Mouse (Mus musculus) right cerebral cortex, postnatal 4 days (tissue): ENCODE results near the gene Yaf2.
"Not testable (repeated sequence)": the region's sequence is repeated elsewhere in the genome, so short reads cannot be mapped to it uniquely, and the experiment has no call there.

Source experiments
- DNase-seq: peaks from one replicate; pipeline ENCODE4 v3.0.0-alpha.2; 2022

Yaf2 gene

DNA sequence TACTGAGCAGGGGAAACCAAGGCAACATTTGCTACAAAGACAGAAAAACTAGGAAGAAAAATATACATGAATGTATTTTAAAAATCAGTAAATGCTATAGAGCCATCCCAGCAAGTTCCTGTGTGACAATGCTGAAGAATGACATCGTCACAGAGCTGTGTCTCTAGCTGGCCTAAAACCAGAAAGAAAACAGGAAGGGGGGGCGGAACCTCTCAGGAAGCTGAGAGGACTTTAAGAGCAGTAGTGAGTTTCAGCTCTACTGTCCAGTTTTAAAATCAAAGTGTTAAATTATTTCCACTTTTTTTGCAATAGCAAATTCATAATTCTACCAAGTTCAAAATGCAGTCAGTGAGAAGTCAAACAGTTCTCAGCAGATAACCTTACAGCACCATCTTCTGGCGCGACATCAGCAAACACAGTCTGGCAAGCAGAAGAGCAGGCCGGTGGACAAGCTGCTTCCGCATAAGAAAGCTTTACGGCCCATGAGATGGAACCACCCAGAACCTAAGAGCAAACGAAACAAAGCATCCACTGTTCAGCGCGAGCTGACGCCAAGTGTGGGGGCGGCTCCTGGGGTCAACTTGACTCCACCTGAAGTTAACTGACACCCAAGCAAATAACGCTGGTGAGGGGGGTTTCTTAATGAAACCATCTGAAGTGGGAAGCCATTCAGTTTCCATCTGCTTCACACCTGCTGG lies 85.0 kb downstream of the Yaf2 start:
- DNase-seq, result peak; percentile 47

DNA sequence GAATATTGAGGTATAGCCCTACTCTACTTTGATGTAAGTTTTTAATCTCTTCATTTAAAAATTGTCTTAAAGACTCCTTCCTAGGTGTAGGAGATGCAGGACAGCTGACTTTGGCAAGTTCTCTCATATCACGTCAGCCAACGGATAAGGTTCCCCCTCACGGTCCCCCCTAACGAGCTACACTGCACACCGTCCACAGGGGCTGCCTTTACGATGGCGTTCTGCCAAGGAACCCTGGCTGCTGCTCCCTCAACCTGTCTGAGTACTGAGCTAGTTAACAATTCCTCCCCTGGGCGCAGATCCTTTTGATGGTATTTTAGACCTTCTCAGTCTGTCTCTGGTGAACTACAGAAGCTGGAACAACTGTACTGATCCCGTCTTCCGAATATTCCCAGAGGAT lies 93.5 kb downstream of the Yaf2 start:
- DNase-seq, result no peak

DNA sequence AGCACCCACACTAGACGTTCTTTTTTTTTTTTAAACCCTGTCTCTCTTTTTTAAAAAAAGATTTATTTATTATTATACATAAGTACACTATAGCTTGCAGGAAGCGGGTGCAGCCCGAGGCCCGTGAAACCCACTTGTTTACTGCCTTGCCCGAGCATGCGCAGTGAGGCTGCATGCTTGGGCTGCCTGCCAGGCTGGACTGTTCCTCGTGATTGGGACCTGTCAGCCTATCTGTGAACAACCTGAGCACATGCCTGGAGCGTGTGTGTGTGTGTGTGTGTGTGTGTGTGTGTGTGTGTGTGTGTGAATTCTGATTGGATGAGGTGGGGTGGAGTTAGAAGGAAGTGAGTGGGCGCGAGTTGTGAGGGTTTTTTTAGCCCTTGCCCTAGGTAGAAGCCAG lies 100.3 kb downstream of the Yaf2 start:
- DNase-seq, result not testable (repeated sequence)
